In genomic region chr12:83502190-83502589, GRCm38 (mm10) we compare ENCODE assay signal across 7 mouse cellular contexts. TPM values are rescaled to one million over a fixed set of nuclear protein-coding genes. Genes with fewer than 3 reads are reported as not detected.
DNase-seq lines count a peak whose midpoint lies in the region; ATAC-seq and TF ChIP-seq lines count a peak whose summit lies in the region.

No protein-coding gene starts in this region.

- peak; percentile 29; the same call in 1 of the 2 replicates for ATAC-seq in liver, embryonic 13.5 days (ENCODE audit: low read depth)

- TF ChIP-seq POLR2A in bone marrow, adult 2 months (IDR thresholded peaks at IDR 0.05; ENCODE audit: borderline replicate concordance, control insufficient read depth, low read depth, low read length): no peak
- TF ChIP-seq POLR2A in embryonic fibroblast, embryonic 13.5 days (IDR thresholded peaks at IDR 0.05; ENCODE audit: low read depth, low read length): no peak

- WGBS in bone marrow, adult 2 months: 6% methylated on average over 9 of the region's 9 CpGs
- 4% methylated on average over 9 of the region's 9 CpGs for WGBS in liver, embryonic 13.5 days (ENCODE audit: insufficient replicate concordance)

- H3K4me2 ChIP-seq in liver, embryonic 13.5 days: no peak overlapping the region

- H3K9ac ChIP-seq in liver, embryonic 13.5 days: no peak overlapping the region

- H3K4me3 ChIP-seq in bone marrow, adult 2 months (replicated peaks; ENCODE audit: control insufficient read depth, low read depth, low read length): no peak overlapping the region
- no peak overlapping the region for H3K4me3 ChIP-seq in embryonic fibroblast, embryonic 13.5 days (ENCODE audit: insufficient read depth, low read length)
- no peak overlapping the region for H3K4me3 ChIP-seq in liver, embryonic 13.5 days (replicated peaks)

- no peaks in the 10 kb centered on the region for H3K9me3 ChIP-seq in liver, embryonic 13.5 days (replicated peaks)

- peak; percentile 58 for TF ChIP-seq CTCF in bone marrow, adult 2 months (IDR thresholded peaks at IDR 0.05; ENCODE audit: control insufficient read depth, insufficient read depth, low read length)
- peak; percentile 22; the same call in 1 of the 2 replicates for TF ChIP-seq CTCF in embryonic fibroblast, embryonic 13.5 days (IDR thresholded peaks at IDR 0.05; ENCODE audit: borderline replicate concordance, insufficient read depth, low read length)

- peak; percentile 55 for DNase-seq in urinary bladder, postnatal 25 days (ENCODE audit: low spot score)
- no peak for DNase-seq in urinary bladder, adult 2 months (ENCODE audit: low spot score)
- DNase-seq in induced T-regulatory cell, adult 2 months (ENCODE audit: low read depth): peak; percentile 81
- DNase-seq in liver, embryonic 13.5 days: peak; percentile 36
- DNase-seq in retina, embryonic 14.5 days (ENCODE audit: low spot score): peak; percentile 92

- no peaks in the 10 kb centered on the region for H3K4me1 ChIP-seq in bone marrow, adult 2 months (ENCODE audit: control insufficient read depth, insufficient read depth, low read length)
- H3K4me1 ChIP-seq in embryonic fibroblast, embryonic 13.5 days (ENCODE audit: control insufficient read depth, insufficient read depth, low read length): no peaks in the 10 kb centered on the region
- 0 out of 2 replicates have a peak, but pooled peaks cover 2% of the 10 kb centered on the region for H3K4me1 ChIP-seq in liver, embryonic 13.5 days (replicated peaks)

- H3K27me3 ChIP-seq in liver, embryonic 13.5 days: no peaks in the 10 kb centered on the region

- H3K27ac ChIP-seq in bone marrow, adult 2 months (ENCODE audit: control insufficient read depth, insufficient read depth, low read depth, low read length, poor library complexity): no peak overlapping the region
- no peak overlapping the region for H3K27ac ChIP-seq in embryonic fibroblast, embryonic 13.5 days (ENCODE audit: insufficient read depth, low read length)
- H3K27ac ChIP-seq in liver, embryonic 13.5 days: no peak overlapping the region

- no peaks in the 10 kb centered on the region for H3K36me3 ChIP-seq in liver, embryonic 13.5 days

RNA-seq across cellular contexts. Expression of gene Dpf3, which starts 14.7 kb away (rescaled TPM):
- polyA plus RNA-seq in urinary bladder, adult 2 months (2012; rRNA removed): 4.7 and 5.1 TPM in 2 replicates
- 24.7 and 25.6 TPM in 2 replicates for polyA plus RNA-seq in bone marrow, adult 2 months (2011; ENCODE audit: insufficient read depth, insufficient read length, low replicate concordance, missing spikeins)
- polyA plus RNA-seq in embryonic fibroblast, embryonic 13.5 days (2011; ENCODE audit: insufficient read length, low read depth, missing spikeins): not detected in 2 replicates
- polyA plus RNA-seq in liver, embryonic 13.5 days (2015; fragmentation: Nextera tagmentation; extraction: Ambion mirVana): 6.6 and 7.0 TPM in 2 replicates

RNA-seq across cellular contexts. Expression of gene Dcaf4, which starts 18.1 kb away (rescaled TPM):
- 27.1 and 30.9 TPM in 2 replicates for polyA plus RNA-seq in urinary bladder, adult 2 months (2012; rRNA removed)
- polyA plus RNA-seq in bone marrow, adult 2 months (2011; ENCODE audit: insufficient read depth, insufficient read length, low replicate concordance, missing spikeins): 12.0 and 22.7 TPM in 2 replicates
- 19.9 and 21.6 TPM in 2 replicates for polyA plus RNA-seq in embryonic fibroblast, embryonic 13.5 days (2011; ENCODE audit: insufficient read length, low read depth, missing spikeins)
- polyA plus RNA-seq in liver, embryonic 13.5 days (2015; fragmentation: Nextera tagmentation; extraction: Ambion mirVana): 14.7 and 16.0 TPM in 2 replicates
